Mouse (Mus musculus) intestine, embryonic 15.5 days (tissue): Measurements from ENCODE around the gene Mrps35. TPM values are rescaled to one million over a fixed set of nuclear protein-coding genes. Genes with fewer than 3 reads are reported as not detected.

Experiments
- ATAC-seq: fragments of 200-750 bp; cut with Nextera tagmentation; 2 replicates; pipeline ENCODE4 v1.8.0; 2017; ENCODE audit warnings: moderate TSS enrichment, moderate library complexity
- H3K27ac ChIP-seq: fragments of 300-500 bp; sonication (generic); 2 replicates; pipeline ENCODE4 v1.5.1; 2015; ENCODE audit warnings: mild to moderate bottlenecking, inconsistent platforms
- H3K27me3 ChIP-seq: fragments of 300-500 bp; sonication (generic); replicated peaks from 2 replicates; pipeline ENCODE4 v1.6.1; 2015; ENCODE audit warnings: inconsistent platforms
- H3K36me3 ChIP-seq: fragments of 300-500 bp; sonication (generic); 2 replicates; pipeline ENCODE4 v1.6.1; 2015; ENCODE audit warnings: inconsistent platforms
- H3K4me1 ChIP-seq: fragments of 300-500 bp; sonication (generic); replicated peaks from 2 replicates; pipeline ENCODE4 v1.6.1; 2015; ENCODE audit warnings: inconsistent platforms
- H3K4me2 ChIP-seq: fragments of 300-500 bp; sonication (generic); replicated peaks from 2 replicates; pipeline ENCODE4 v1.6.1; 2015; ENCODE audit warnings: mild to moderate bottlenecking, inconsistent platforms
- H3K4me3 ChIP-seq: fragments of 300-500 bp; sonication (generic); replicated peaks from 2 replicates; pipeline ENCODE4 v1.5.1; 2015; ENCODE audit warnings: inconsistent platforms
- H3K9ac ChIP-seq: fragments of 300-500 bp; sonication (generic); 2 replicates; pipeline ENCODE4 v1.6.1; 2015; ENCODE audit warnings: inconsistent platforms
- H3K9me3 ChIP-seq: fragments of 300-500 bp; sonication (generic); 2 replicates; pipeline ENCODE4 v1.6.1; 2016; ENCODE audit warnings: inconsistent platforms
- WGBS: fragments of 180-500 bp; shearing (Covaris S2); methylation state at CpG from one replicate; pipeline ENCODE4 v1.1.7; 2015; 5-methylcytosine and 5-hydroxymethylcytosine counted together
- polyA plus RNA-seq: library from polyadenylated mRNA; unstranded; fragments of >200 nt; fragmentation: Nextera tagmentation; extraction: Ambion mirVana; gene quantifications from 2 replicates; pipeline ENCODE4 v1.2.1, GENCODE M21; 2015

Mrps35 gene
- polyA plus RNA-seq, 1 experiment from 2014 or later, result 153 TPM

DNA sequence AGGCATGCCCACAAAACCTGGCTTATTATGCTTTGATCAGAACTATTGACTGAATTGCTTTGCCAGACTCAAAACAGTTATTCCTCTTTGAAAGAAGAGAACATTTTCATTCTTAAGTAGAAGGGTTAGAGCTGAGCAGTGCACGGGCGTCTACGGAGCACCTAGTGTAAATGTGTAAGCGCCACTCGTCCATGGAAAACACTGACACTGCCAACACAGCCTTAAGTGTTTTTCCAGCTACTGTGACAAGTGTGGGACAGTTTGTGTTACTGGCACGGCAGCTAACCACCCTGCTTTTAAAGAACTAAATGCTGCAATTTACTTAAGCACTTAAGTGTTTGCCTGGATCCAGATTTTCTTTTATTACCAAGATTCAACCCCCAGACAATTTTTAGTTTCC, 30.6 kb upstream of the Mrps35 start:
- H3K4me2 ChIP-seq, result no peak overlapping the region
- H3K4me3 ChIP-seq, result no peak overlapping the region
- H3K9ac ChIP-seq, result no peak overlapping the region
- no peaks in the 10 kb centered on the region for H3K4me1 ChIP-seq
- H3K36me3 ChIP-seq, result peaks cover 7% of the 10 kb centered on the region; the same call in 1 of the 2 replicates
- 87% methylated on average over 6 of the region's 6 CpGs for WGBS
- no peaks in the 10 kb centered on the region for H3K9me3 ChIP-seq
- no peak for ATAC-seq
- no peak overlapping the region for H3K27ac ChIP-seq
- no peaks in the 10 kb centered on the region for H3K27me3 ChIP-seq

DNA sequence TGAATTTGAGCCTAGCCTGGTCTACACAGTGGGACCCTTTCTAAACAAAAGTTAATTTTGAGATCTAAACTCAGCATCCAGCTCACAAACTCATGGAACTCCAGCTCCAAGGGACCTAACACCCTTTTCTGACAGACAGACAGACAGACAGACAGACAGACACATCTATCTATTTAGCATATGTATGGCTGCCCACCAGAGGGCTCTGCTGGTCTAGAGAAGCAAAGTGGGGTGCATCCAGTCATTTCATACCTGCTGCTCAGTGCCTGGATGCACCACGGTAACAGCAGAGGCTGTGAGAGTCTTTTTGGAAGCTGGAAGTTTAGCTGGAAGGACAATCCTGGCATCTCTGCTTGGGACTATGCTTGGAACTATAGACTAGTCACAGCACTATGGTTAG, 29.0 kb upstream of the Mrps35 start:
- H3K4me1 ChIP-seq, result no peaks in the 10 kb centered on the region
- no peak overlapping the region for H3K4me3 ChIP-seq
- no peak overlapping the region for H3K27ac ChIP-seq
- H3K27me3 ChIP-seq, result no peaks in the 10 kb centered on the region
- H3K4me2 ChIP-seq, result no peak overlapping the region
- no peak for ATAC-seq
- no peaks in the 10 kb centered on the region for H3K9me3 ChIP-seq
- H3K9ac ChIP-seq, result no peak overlapping the region
- 87% methylated on average over 1 of the region's 1 CpGs for WGBS
- H3K36me3 ChIP-seq, result peaks cover 7% of the 10 kb centered on the region; the same call in 1 of the 2 replicates

DNA sequence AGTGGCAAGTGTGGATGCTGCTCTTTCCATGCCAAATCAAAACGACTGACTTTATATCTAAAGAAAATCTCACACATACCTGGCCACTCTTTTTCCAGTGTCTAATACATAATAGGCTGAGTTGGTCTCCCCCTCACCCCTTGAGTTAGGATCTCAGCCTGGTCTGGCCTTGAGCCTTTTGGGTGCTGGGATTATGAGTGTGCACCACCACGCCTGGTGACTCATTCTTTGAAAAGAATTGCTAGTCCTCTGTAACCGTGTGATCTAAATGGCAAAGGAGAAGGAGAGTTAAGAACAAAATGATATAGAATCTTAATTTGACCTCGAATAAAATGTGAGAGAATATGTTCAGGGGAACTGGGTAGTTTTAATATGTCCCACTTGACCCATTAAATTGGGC, 24.7 kb upstream of the Mrps35 start:
- Histone ChIP-seq H3K4me1 (no peaks in the 10 kb centered on the region), H3K4me2 (no peak overlapping the region), H3K4me3 (no peak overlapping the region), H3K27ac (no peak overlapping the region), H3K36me3 (peaks cover 18% of the 10 kb centered on the region), H3K9me3 (no peaks in the 10 kb centered on the region), H3K27me3 (no peaks in the 10 kb centered on the region), H3K9ac (no peak overlapping the region)
- WGBS, result 85% methylated on average over 4 of the region's 4 CpGs
- ATAC-seq, result no peak

DNA sequence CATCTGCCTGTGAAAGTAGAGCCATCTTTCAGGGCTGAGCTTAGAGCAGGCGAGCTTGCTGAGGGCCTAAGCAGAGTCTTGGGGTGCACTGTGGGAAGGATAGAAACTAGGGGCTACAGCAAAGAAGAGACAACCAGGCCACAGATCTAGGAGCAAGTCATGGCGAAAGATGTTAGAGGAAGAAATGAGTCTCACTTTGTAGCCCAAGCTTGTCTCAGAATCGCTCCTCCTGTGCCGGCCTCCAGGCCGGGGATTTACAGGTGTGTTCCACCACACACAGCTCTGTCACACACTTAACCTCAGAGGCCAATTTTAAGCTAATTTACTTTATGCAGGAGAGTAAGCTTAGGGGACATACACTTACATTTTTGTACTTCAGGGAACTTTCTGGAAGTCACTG, 24.2 kb upstream of the Mrps35 start:
- no peaks in the 10 kb centered on the region for H3K9me3 ChIP-seq
- H3K27ac ChIP-seq, result no peak overlapping the region
- peaks cover 18% of the 10 kb centered on the region for H3K36me3 ChIP-seq
- H3K9ac ChIP-seq, result no peak overlapping the region
- 94% methylated on average over 5 of the region's 5 CpGs for WGBS
- no peak overlapping the region for H3K4me2 ChIP-seq
- H3K27me3 ChIP-seq, result no peaks in the 10 kb centered on the region
- H3K4me3 ChIP-seq, result no peak overlapping the region
- no peaks in the 10 kb centered on the region for H3K4me1 ChIP-seq
- ATAC-seq, result no peak

DNA sequence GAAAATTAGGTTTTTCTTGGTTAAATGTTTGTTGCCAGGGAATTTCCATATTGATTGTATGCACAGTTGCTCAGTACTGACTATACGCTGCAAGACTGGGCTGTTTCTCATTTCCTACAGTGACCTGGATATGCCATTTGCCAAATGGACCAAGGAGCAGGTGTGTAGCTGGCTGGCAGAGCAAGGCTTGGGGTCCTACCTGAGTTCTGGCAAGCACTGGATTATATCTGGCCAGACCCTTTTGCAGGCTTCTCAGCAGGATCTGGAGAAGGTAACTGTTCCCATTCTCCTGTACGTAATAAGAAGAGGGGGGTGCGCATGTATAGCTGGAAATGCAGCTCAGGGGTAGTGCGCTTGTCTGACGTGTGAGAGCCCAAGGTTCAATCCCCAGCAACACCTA, 21.4 kb upstream of the Mrps35 start:
- H3K36me3 ChIP-seq, result peaks cover 19% of the 10 kb centered on the region
- no peak overlapping the region for H3K9ac ChIP-seq
- H3K9me3 ChIP-seq, result no peaks in the 10 kb centered on the region
- no peak overlapping the region for H3K4me2 ChIP-seq
- H3K27me3 ChIP-seq, result no peaks in the 10 kb centered on the region
- H3K4me1 ChIP-seq, result no peaks in the 10 kb centered on the region
- ATAC-seq, result no peak
- WGBS, result 96% methylated on average over 5 of the region's 5 CpGs
- H3K4me3 ChIP-seq, result no peak overlapping the region
- H3K27ac ChIP-seq, result no peak overlapping the region

DNA sequence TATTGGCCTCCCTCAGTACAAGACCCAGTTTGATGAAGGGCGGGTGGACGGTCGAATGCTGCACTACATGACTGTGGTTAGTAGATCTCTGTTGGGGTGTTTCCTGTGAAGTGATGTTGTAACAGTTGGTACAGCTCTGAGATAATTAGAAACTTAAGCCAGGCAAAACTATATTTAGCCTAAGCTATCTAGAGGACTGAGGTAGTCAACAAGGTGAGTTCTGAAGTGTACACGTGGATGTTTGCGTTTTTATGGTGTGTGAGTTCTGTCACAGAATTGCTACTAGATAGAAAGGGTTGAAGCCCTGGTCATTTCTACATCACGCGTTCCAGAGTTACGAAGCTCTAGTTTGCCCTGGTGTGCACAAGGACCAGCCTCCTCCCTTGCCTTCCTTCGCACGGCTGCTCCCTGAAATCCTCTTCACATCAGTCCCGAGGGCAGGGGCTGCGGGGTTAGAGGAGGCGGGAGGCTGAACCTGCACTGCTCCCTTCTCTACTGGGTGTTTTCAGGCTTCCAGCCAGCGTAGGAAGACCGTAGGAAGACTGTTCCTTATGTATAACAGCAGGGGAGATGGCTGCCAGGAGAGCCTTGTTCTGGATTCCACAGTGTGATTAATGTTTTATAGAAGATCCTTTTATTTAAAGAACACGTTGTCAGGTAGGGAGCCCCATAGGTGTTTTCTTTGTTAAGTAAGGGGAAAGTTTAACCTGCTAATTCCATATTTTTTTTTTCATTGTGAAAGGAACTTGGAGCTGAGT, 20.0 kb upstream of the Mrps35 start:
- Histone ChIP-seq H3K36me3 (peaks cover 28% of the 10 kb centered on the region), H3K4me1 (no peaks in the 10 kb centered on the region), H3K4me3 (no peak overlapping the region), H3K27ac (no peak overlapping the region), H3K9ac (no peak overlapping the region), H3K4me2 (no peak overlapping the region), H3K27me3 (no peaks in the 10 kb centered on the region), H3K9me3 (no peaks in the 10 kb centered on the region)
- no peak for ATAC-seq
- WGBS, result 87% methylated on average over 16 of the region's 16 CpGs

DNA sequence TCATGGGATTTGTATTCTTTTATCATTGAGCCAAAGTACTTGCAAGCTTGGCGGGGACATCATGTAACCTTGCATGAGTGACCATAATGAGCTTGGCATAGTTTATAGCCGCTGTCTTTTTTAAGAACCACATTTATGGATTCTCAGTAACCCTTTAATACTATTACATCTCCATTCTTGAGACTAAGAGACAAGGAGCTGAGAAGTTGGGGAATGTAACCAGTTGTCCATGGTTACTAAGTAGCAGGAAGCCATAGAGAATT, 19.5 kb upstream of the Mrps35 start:
- Histone ChIP-seq H3K36me3 (peaks cover 28% of the 10 kb centered on the region), H3K27me3 (no peaks in the 10 kb centered on the region), H3K4me2 (no peak overlapping the region), H3K4me1 (no peaks in the 10 kb centered on the region), H3K9me3 (no peaks in the 10 kb centered on the region), H3K27ac (no peak overlapping the region), H3K9ac (no peak overlapping the region), H3K4me3 (no peak overlapping the region)
- no peak for ATAC-seq
- 93% methylated on average over 2 of the region's 2 CpGs for WGBS

DNA sequence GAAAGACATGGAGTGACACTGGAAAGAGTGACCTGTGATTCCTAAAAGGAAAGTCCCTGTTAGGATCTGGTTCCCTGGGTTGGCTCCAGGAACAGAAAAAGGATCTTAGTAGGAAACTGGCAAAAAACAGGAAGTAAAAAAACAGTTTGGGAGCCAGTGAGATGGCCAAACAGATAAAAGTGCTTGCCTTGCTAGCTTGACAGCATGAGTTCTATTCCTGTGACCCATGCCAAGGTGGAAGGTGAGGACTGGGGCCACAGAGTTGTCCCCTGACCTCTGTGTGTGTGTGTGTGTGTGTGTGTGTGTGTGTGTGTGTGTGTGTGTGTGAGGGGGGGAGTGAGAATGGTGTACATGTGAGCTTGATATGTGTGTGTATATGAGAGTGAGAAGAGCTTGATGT, 19.0 kb upstream of the Mrps35 start:
- H3K36me3 ChIP-seq, result peaks cover 31% of the 10 kb centered on the region
- no peak for ATAC-seq
- H3K27me3 ChIP-seq, result no peaks in the 10 kb centered on the region
- H3K4me2 ChIP-seq, result no peak overlapping the region
- no peaks in the 10 kb centered on the region for H3K4me1 ChIP-seq
- no peak overlapping the region for H3K9ac ChIP-seq
- no peak overlapping the region for H3K27ac ChIP-seq
- H3K4me3 ChIP-seq, result no peak overlapping the region
- no peaks in the 10 kb centered on the region for H3K9me3 ChIP-seq

DNA sequence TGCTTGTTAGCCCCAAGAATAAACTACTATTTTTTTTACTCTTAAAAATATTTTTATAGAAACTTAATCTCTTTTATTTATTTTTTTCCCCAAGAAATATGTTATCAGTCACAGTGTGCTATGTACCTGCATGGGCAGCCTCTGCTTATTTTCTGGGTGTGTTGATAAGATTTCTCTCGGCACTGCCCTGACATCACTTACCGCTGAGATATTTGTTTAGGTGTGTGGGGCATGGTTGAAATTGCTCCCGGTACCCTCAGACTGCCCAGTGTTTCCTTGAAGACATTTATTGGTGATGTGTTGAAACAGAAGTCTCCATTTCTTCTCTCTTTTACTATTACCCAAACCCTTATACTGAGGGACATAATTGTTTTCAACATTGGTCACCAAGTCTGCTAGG, 17.8 kb upstream of the Mrps35 start:
- peaks cover 27% of the 10 kb centered on the region for H3K36me3 ChIP-seq
- H3K9me3 ChIP-seq, result no peaks in the 10 kb centered on the region
- H3K27ac ChIP-seq, result no peak overlapping the region
- no peak overlapping the region for H3K4me2 ChIP-seq
- 59% methylated on average over 3 of the region's 3 CpGs for WGBS
- no peaks in the 10 kb centered on the region for H3K27me3 ChIP-seq
- no peak for ATAC-seq
- H3K9ac ChIP-seq, result no peak overlapping the region
- H3K4me1 ChIP-seq, result no peaks in the 10 kb centered on the region
- no peak overlapping the region for H3K4me3 ChIP-seq

DNA sequence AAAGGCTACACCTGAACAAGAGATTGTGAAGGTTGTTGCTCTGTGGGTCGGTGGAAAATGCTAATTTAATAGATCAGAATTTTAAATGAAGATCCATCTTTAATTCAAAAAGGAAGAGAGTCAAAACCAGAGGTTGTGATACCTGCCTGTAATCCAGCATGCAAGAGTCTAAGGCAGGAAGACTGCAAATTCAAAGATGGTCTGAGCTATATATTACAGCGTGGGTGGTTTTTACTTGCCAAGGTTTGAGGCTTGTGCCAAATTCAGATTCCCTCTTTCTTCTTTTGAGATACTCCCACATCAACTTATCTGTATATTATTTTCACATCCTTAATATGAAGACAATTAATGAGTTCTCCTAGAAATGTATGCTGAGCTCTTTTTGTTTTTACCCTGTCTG, 14.2 kb upstream of the Mrps35 start:
- ATAC-seq, result no peak
- Histone ChIP-seq H3K4me1 (no peaks in the 10 kb centered on the region), H3K9ac (no peak overlapping the region), H3K4me3 (no peak overlapping the region), H3K36me3 (peaks cover 24% of the 10 kb centered on the region), H3K27ac (no peak overlapping the region), H3K4me2 (no peak overlapping the region), H3K9me3 (no peaks in the 10 kb centered on the region), H3K27me3 (no peaks in the 10 kb centered on the region)
- 86% methylated on average over 2 of the region's 2 CpGs for WGBS

DNA sequence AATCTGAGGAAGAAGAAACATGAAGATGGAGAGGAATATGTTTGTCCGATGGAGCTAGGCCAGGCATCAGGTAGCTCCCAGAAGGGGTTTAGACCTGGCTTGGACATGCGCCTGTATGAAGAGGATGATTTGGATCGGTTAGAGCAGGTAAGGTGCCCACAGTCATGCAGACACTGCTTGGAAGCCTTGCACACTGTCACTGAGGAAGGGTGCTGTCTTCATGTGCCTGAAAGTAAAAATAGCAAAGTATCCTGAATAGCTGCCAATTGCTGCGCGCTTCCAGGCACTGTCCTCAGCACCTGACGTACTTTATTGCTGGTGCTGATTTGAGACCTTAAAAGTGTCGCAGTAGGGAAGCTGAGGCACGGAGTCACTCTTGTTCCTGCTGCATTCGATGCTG, 13.0 kb upstream of the Mrps35 start:
- H3K9ac ChIP-seq, result no peak overlapping the region
- 91% methylated on average over 9 of the region's 9 CpGs for WGBS
- no peak overlapping the region for H3K4me3 ChIP-seq
- no peaks in the 10 kb centered on the region for H3K27me3 ChIP-seq
- no peaks in the 10 kb centered on the region for H3K4me1 ChIP-seq
- no peak for ATAC-seq
- no peaks in the 10 kb centered on the region for H3K9me3 ChIP-seq
- no peak overlapping the region for H3K4me2 ChIP-seq
- peaks cover 24% of the 10 kb centered on the region for H3K36me3 ChIP-seq
- H3K27ac ChIP-seq, result no peak overlapping the region

DNA sequence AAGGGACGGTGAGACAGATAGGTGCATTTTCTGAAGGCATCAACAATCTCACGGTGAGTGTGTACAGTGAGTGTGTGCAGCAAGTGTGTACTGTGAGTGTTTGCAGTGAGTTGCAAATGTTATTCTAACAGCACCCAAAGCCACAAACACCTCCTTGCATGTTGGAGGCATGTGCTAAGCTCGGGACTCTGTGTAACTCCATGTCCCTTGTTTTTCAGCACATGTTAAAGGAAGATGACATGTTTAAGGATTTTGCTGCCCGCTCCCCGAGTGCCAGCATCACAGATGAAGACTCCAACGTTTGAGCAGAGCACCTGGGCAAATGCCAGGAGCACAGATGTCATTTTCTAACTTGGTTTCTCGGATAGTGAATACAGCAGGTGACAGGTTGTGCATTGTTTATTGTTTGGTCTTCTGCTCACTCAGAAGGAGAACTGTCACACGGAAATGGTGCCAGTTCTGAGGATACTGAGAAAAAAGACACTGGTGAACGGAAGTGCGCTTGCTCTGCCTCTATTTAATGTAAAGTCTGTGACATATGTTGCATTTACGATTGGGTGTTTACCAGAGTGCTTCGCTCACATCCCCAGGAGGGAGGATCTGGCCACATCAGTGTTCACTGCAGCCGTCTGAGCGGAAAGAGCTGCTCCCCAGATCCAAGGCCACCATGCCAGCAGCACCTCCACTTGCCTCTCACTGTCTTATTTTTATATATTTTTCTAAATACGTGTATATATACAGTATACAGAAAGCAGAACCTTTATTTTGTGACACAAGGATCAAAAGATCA, 12.3 kb upstream of the Mrps35 start:
- no peaks in the 10 kb centered on the region for H3K9me3 ChIP-seq
- H3K9ac ChIP-seq, result no peak overlapping the region
- H3K36me3 ChIP-seq, result peaks cover 24% of the 10 kb centered on the region
- 87% methylated on average over 15 of the region's 15 CpGs for WGBS
- no peak for ATAC-seq
- no peaks in the 10 kb centered on the region for H3K4me1 ChIP-seq
- H3K4me3 ChIP-seq, result no peak overlapping the region
- no peaks in the 10 kb centered on the region for H3K27me3 ChIP-seq
- no peak overlapping the region for H3K27ac ChIP-seq
- H3K4me2 ChIP-seq, result no peak overlapping the region

DNA sequence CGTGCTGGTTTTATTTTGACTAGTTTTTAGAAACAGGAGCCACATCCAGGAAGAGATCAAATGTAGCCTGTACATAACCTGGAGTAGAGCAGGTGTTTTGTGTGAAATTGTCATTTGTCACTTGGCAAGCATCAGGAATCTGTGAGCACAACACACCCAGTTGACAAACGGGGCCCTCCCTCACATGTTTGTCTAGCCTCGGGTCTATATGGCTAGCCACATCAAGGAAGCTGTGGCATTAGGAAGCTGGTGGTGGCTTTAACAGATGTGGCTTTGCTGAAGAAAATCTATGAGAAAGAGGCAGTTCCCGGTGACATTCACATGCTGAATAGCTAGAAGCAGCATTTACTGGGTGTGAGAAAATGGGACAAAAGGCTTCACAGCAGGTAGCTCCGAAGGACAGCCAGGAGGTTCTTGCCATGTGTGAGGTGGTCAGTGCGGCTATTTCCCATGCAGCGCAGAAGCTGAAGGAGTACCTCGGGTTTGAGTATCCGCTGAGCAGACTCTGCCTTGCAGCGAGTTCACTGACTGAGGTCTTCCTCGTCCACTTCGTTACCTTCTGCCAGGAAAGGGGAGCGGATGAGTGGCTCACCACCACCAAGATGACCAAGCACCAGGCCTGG, 10.2 kb upstream of the Mrps35 start, which contains the start of gene Rep15:
TSS of gene Rep15 (plus strand) at position 282 of the 623 bp plus-strand sequence.
- Histone ChIP-seq H3K36me3 (peaks cover 13% of the 10 kb centered on the region; the same call in 1 of the 2 replicates), H3K27me3 (no peaks in the 10 kb centered on the region), H3K9ac (no peak within 1 kb of the TSS), H3K27ac (no peak within 1 kb of the TSS), H3K4me1 (no peaks in the 10 kb centered on the region), H3K4me3 (no peak within 1 kb of the TSS), H3K9me3 (no peaks in the 10 kb centered on the region), H3K4me2 (no peak within 1 kb of the TSS)
- no peak for ATAC-seq
- 55% methylated on average over 13 of the region's 13 CpGs for WGBS
